20 mouse cellular contexts compared by ENCODE assay signal in genomic region chr5:108214928-108215327, GRCm38 (mm10).
"Had no signal": no experiment of that assay in that cellular context is flagged by ENCODE, and none has a peak within 500 bp of the region (broad histone marks: within the 10 kb centered on the region; RNA-seq: fewer than 3 reads in every experiment).

No protein-coding gene starts in this region.

- H3K27me3 ChIP-seq: lung, embryonic 15.5 days; megakaryocyte, embryonic 14.5 days; midbrain, embryonic 13.5 days; midbrain, embryonic 15.5 days; neural tube, embryonic 12.5 days had no signal

- H3K27ac ChIP-seq: lung, embryonic 15.5 days; macrophage; midbrain, embryonic 13.5 days; midbrain, embryonic 15.5 days; neural tube, embryonic 12.5 days had no signal

- H3K9me3 ChIP-seq: lung, embryonic 15.5 days; megakaryocyte, embryonic 14.5 days; midbrain, embryonic 13.5 days; midbrain, embryonic 15.5 days; neural tube, embryonic 12.5 days had no signal

- H3K9ac ChIP-seq: liver, postnatal 0 days; lung, embryonic 15.5 days; midbrain, embryonic 13.5 days; midbrain, embryonic 15.5 days; neural tube, embryonic 12.5 days had no signal

- ATAC-seq: liver, postnatal 0 days; lung, postnatal 0 days; midbrain, embryonic 13.5 days; midbrain, embryonic 15.5 days had no signal

- H3K36me3 ChIP-seq: lung, embryonic 15.5 days; midbrain, embryonic 13.5 days; midbrain, embryonic 15.5 days; neural tube, embryonic 12.5 days had no signal

- H3K4me1 ChIP-seq: lung, embryonic 15.5 days; midbrain, embryonic 13.5 days; midbrain, embryonic 15.5 days; neural tube, embryonic 12.5 days had no signal

- H3K4me2 ChIP-seq: lung, embryonic 15.5 days; midbrain, embryonic 11.5 days; midbrain, embryonic 13.5 days; midbrain, embryonic 15.5 days; neural tube, embryonic 12.5 days had no signal

- DNase-seq: liver, postnatal 0 days; lung, adult 2 months; lung, postnatal 14 days; lung, postnatal 36 days; retina, postnatal 1 day; right cerebral cortex, adult 18-20 months; right cerebral cortex, postnatal 25 days; right cerebral cortex, postnatal 4 days; spleen, adult 18-20 months; thymus, adult 18-20 months; thymus, postnatal 14 days; thymus, postnatal 36 days had no signal

- H3K4me3 ChIP-seq: lung, embryonic 15.5 days; megakaryocyte, embryonic 14.5 days; midbrain, embryonic 13.5 days; midbrain, embryonic 15.5 days; neural tube, embryonic 12.5 days had no signal
